Mouse (Mus musculus) left cerebral cortex, postnatal 4 days (tissue): ENCODE measurements around the gene Mapk1ip1l. TPM values are rescaled to one million over a fixed set of nuclear protein-coding genes. Genes with fewer than 3 reads are reported as not detected.

Experiments
- DNase-seq: peaks from one replicate; pipeline ENCODE4 v3.0.0-alpha.2; 2022
- intact Hi-C: fragments of 180-260 bp; cut with DNase I; formaldehyde crosslinking; loops from one replicate; pipeline ENCODE4 v1.15.1; 2025
- total RNA-seq, 2 experiments: library from RNA; stranded (reverse); gene quantifications; 2 replicates each; pipeline ENCODE4 v1.2.3; 2021

Gene Mapk1ip1l
- total RNA-seq, 2 experiments from 2014 or later = 94.0 to 94.9 TPM

- DNase-seq = no peak
- intact Hi-C loops = no loop called here
These were observed 56.1 kb downstream of the Mapk1ip1l start for GRCm38 (mm10) chr14:47354111-47354577.

GRCm38 (mm10) chr14:47354948-47355347, 56.9 kb downstream of the Mapk1ip1l start:
- intact Hi-C loops = no loop called here
- DNase-seq = no peak

GRCm38 (mm10) chr14:47356622-47357021, 58.6 kb downstream of the Mapk1ip1l start:
- intact Hi-C loops = no loop called here
- DNase-seq = no peak

GRCm38 (mm10) chr14:47359610-47360009, 61.5 kb downstream of the Mapk1ip1l start:
- DNase-seq = no peak
- intact Hi-C loops = no loop called here

- intact Hi-C loops = no loop called here
These were observed 63.4 kb downstream of the Mapk1ip1l start for GRCm38 (mm10) chr14:47361418-47361817.

GRCm38 (mm10) chr14:47361899-47362298, 63.8 kb downstream of the Mapk1ip1l start:
- intact Hi-C loops = no loop called here
- DNase-seq = no peak

More at GRCm38 (mm10) chr14:47361418-47361817, 63.4 kb downstream of the Mapk1ip1l start:
- no peak for DNase-seq

GRCm38 (mm10) chr14:47364742-47365449, 66.8 kb downstream of the Mapk1ip1l start:
- intact Hi-C loops = no loop called here
- DNase-seq = peak; percentile 21

GRCm38 (mm10) chr14:47366881-47367321, 68.8 kb downstream of the Mapk1ip1l start:
- intact Hi-C loops = no loop called here
- DNase-seq = peak; percentile 87

GRCm38 (mm10) chr14:47367461-47367860, 69.4 kb downstream of the Mapk1ip1l start, which contains the start of gene Lgals3:
Gene Lgals3 (plus strand): TSS chr14:47367751.
- intact Hi-C loops = no loop called here
- peak; percentile 54 for DNase-seq

- no peak for DNase-seq
- intact Hi-C loops = no loop called here
These were observed 71.7 kb downstream of the Mapk1ip1l start for GRCm38 (mm10) chr14:47369741-47370140.

- intact Hi-C loops = no loop called here
- peak; percentile 38 for DNase-seq
These were observed 72.7 kb downstream of the Mapk1ip1l start for GRCm38 (mm10) chr14:47370790-47371189.

GRCm38 (mm10) chr14:47371689-47372088, 73.6 kb downstream of the Mapk1ip1l start:
- no peak for DNase-seq
- intact Hi-C loops = no loop called here

Other genes with a start within 250 kb of the Mapk1ip1l start
- gene Gch1, start 108.9 kb upstream of the Mapk1ip1l start, total RNA-seq = under 1 TPM; 0.74 to 0.83 TPM
- 1 to 10 TPM; 7.3 to 7.7 TPM for gene Wdhd1, start 21.4 kb upstream of the Mapk1ip1l start, total RNA-seq
- 10 to 100 TPM in 1 of 2 experiments, 1 to 10 TPM in 1; 9.8 to 10.1 TPM for gene Socs4, start 21.3 kb upstream of the Mapk1ip1l start, total RNA-seq
- gene Lgals3, start 69.5 kb downstream of the Mapk1ip1l start, total RNA-seq = 1 to 10 TPM; 1.3 to 1.8 TPM
- gene Dlgap5, start 120.1 kb downstream of the Mapk1ip1l start, total RNA-seq = 1 to 10 TPM; 4.0 to 4.2 TPM
- 10 to 100 TPM; 27.9 to 28.4 TPM for gene Fbxo34, start 152.2 kb downstream of the Mapk1ip1l start, total RNA-seq